Mouse (Mus musculus): Measurements from ENCODE around the gene Tnfrsf13b.
"Not testable (repeated sequence)": the region's sequence is repeated elsewhere in the genome, so short reads cannot be mapped to it uniquely, and the experiment has no call there.

The Tnfrsf13b gene

DNA sequence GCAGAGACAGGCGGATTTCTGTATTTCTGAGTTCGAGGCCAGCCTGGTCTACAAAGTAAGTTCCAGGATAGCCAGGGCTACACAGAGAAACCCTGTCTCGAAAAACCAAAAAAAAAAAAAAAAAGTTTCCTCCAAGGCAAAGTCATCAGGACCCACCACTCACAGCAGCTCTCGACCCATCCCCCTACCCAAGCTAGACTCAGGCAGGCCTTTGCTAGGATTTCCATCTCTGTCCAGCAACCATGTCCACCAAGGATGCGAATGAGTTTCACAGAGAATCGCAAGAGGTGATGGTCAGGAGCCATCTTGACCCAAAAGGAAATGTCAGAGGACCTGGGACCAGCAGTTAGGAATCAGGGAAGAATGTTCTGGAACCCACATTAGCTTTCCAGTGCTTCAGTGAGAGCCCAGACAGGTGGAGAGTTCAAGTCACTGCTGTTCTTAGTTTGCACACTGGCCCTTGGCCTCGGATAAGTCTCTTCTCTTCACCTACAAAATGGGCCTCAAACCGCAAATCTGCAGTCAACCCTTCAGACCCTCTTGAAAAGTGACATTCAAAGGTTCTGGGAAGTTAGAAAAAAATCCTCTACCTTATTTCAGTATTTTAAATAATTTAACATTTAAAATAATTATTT is 983 bp downstream of the Tnfrsf13b start:
- DNase-seq (ENCODE audit: inconsistent age in 2 of 2, low spot score in 1 of 2): no peak

- no peak for DNase-seq (ENCODE audit: inconsistent age in 2 of 2, low spot score in 1 of 2)
Measured at GRCm38 (mm10) chr11:61129305-61129704, 2.8 kb downstream of the Tnfrsf13b start.

- DNase-seq (ENCODE audit: inconsistent age in 2 of 2, low spot score in 1 of 2): not testable (repeated sequence)
Measured at GRCm38 (mm10) chr11:61130646-61131045, 4.1 kb downstream of the Tnfrsf13b start.

DNA sequence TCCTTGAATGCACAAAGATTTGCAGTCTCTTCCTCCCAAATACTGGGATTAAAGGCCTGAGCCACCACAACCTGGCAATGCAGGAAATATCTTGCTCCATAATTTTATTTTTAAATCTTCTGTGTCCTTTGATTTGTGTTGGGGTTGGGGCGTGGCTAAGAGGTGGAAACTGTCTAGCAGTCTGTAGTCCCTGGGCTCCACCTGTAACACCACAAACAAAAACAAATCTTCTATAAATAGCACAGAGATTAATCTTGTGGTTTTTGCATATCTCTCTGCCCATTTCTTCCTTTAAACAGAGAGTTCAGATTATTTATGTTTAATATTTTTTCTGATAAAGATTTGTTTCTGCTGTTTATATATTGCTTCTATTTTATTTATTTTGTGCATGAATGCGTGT is 6.4 kb downstream of the Tnfrsf13b start:
- no peak for DNase-seq (ENCODE audit: inconsistent age in 2 of 2, low spot score in 1 of 2)

- DNase-seq (ENCODE audit: inconsistent age in 2 of 2, low spot score in 1 of 2): no peak
Measured at GRCm38 (mm10) chr11:61141693-61142092, 15.1 kb downstream of the Tnfrsf13b start.

- no peak for DNase-seq (ENCODE audit: inconsistent age in 2 of 2, low spot score in 1 of 2)
Measured at GRCm38 (mm10) chr11:61142262-61142661, 15.7 kb downstream of the Tnfrsf13b start.

DNA sequence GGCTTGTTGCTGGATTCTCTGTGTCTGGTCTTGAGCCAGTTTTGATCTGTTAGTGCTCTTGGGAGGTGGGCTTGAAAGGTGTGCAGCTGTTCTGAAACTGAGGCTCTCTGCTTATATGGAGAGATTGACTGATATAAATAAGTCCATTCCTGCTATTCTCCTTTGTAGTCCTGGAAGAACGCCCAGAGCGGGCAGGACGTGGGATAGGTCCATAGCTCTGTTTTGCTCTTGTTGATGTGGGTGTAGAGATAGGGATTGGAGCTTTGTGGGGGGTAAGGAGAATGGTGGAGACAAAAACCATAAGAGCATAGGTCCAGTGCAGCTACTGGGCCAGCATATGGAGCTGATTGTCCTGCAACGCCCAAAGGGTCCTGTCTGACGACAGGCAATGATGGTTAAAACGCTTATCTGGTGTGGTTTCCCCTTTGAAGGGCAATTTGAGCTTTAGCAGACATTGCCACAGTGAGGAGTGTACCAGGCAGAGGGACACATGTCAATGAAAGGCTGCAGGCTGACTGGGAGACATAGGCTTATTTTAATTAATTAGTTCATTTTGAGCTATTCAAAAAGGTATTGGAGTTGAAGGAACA is 16.5 kb downstream of the Tnfrsf13b start:
- DNase-seq (ENCODE audit: inconsistent age in 2 of 2, low spot score in 1 of 2): no peak

GRCm38 (mm10) chr11:61143564-61144469 is 17.3 kb downstream of the Tnfrsf13b start:
- peak in 1 of 2 experiments; percentile 32 for DNase-seq (ENCODE audit: inconsistent age in 2 of 2, low spot score in 1 of 2)

DNA sequence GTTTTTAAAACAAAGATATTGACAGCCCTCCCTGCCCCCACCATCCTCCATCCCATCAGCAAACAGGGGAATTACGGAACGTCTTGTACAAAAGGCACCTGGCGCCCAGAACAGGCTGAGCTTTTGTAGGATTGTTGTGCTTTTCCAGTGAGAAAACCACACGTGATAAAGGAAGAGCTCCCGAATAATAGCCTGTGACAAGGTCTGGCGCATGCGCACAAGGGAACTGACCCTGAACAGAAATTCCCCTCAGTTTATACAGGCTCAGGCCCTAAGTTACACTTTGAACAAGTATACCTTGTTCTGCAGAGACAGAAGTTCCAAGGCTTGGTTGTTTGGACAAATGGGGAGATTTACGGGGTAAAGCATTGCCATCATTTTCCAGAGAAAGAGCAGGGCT is 19.0 kb downstream of the Tnfrsf13b start:
- DNase-seq (ENCODE audit: inconsistent age in 2 of 2, low spot score in 1 of 2): no peak

GRCm38 (mm10) chr11:61146645-61147299 is 20.2 kb downstream of the Tnfrsf13b start:
- peak; percentile 36 to 75 for DNase-seq (ENCODE audit: inconsistent age in 2 of 2, low spot score in 1 of 2)

DNA sequence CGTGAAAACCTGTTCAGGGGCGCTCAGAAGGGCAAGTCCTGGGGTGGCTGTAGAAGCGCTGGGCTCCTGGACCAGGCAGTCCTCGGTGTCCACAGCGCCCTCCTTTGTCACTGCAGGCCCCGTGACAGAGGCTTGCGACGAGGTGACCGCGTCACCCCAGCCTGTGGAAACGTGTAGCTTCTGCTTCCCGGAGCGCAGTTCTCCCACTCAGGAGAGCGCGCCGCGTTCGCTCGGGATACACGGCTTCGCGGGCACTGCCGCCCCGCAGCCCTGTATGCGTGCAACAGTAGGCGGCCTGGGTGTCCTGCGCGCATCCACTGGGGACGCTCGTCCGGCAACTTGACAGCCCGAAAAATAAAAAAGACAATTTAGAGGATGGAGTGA is 20.7 kb downstream of the Tnfrsf13b start:
- DNase-seq (ENCODE audit: inconsistent age in 2 of 2, low spot score in 1 of 2): peak; percentile 52 to 76

DNA sequence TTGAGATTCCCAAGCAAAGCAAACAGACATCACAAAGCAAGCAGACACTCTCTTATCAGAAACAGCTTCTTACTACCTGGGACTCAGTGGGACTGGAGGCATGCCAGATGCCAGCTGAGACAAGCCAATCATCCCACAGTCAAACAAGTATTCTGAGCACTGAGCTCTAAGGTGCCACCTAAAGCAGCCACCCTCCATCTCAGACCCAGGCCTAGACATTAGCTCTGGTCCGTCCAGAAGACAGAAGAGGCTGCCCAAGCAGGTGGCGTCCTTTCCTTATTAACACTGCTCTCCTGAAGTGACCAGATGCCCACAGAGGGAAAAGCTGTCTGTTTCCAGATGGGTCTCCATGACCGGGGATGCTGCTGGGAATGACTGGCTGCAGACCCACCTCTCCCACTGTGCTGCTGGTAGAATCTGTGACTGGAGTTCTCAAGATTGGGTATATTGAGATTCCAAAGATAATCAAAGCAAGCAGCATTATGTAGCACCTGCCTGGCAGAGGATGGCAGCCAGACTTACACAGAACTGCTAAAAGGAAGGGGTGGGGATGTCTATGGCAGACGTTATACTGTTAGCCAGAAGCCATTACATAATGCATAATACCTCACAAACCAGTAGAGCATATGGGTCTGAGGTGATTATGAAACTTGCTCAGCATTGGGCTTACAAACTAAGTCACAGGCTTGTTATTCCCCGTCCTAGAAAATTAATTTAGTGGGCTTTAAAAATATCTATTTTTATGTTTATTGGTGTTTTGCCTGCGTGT is 23.9 kb downstream of the Tnfrsf13b start:
- no peak for DNase-seq (ENCODE audit: inconsistent age in 2 of 2, low spot score in 1 of 2)

- peak; percentile 45 to 76 for DNase-seq (ENCODE audit: inconsistent age in 2 of 2, low spot score in 1 of 2)
Measured at GRCm38 (mm10) chr11:61155727-61156126, 29.2 kb downstream of the Tnfrsf13b start.

GRCm38 (mm10) chr11:61158141-61158540 is 31.6 kb downstream of the Tnfrsf13b start:
- no peak for DNase-seq (ENCODE audit: inconsistent age in 2 of 2, low spot score in 1 of 2)

GRCm38 (mm10) chr11:61159796-61160732 is 33.5 kb downstream of the Tnfrsf13b start:
- DNase-seq (ENCODE audit: inconsistent age in 2 of 2, low spot score in 1 of 2): no peak

DNA sequence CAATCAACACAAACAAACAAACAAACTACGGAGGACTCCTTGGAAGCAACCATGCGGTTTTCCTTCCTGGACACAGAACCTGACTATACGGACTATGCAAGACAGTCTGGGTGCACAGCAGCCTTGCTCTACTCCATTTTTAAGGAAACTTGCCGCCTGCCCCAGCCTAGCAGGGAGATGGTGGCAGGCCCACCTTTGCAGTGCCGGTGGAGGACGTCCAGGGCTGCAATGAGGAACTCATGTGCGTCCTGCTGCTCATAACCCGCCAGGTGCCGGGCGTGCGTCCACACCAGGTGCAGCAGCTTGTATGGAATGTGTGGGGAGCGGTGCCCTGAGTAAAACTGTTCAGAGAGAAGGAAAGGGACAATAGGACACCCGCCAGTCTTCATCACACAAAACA is 34.6 kb downstream of the Tnfrsf13b start:
- no peak for DNase-seq (ENCODE audit: inconsistent age in 2 of 2, low spot score in 1 of 2)

GRCm38 (mm10) chr11:61162776-61163175 is 36.2 kb downstream of the Tnfrsf13b start:
- DNase-seq (ENCODE audit: inconsistent age in 2 of 2, low spot score in 1 of 2): no peak

- no peak for DNase-seq (ENCODE audit: inconsistent age in 2 of 2, low spot score in 1 of 2)
Measured at GRCm38 (mm10) chr11:61163341-61163740, 36.8 kb downstream of the Tnfrsf13b start.

- no peak for DNase-seq (ENCODE audit: inconsistent age in 2 of 2, low spot score in 1 of 2)
Measured at GRCm38 (mm10) chr11:61164366-61164765, 37.8 kb downstream of the Tnfrsf13b start.

DNA sequence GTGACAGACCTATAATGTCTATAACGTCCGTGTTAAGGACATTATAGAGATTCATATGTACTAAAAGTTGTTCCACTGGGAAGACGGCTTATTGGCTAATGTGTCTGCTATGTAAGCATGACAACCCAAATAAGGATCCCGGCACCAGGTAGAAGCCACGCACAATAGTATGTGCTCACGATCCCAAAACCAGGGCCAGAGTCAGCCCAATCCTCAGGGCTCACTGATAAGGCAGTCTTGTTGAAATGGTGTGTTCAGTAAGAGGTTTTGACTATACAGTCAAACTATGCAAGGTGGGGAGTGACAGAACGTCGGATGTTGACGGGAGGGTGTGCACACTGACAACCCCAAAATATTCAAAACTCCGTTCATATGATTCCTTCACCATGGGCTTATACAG is 38.3 kb downstream of the Tnfrsf13b start:
- DNase-seq (ENCODE audit: inconsistent age in 2 of 2, low spot score in 1 of 2): no peak
